Mouse (Mus musculus) Patski (cell line): ENCODE measurements around the gene Hivep3. TPM values are rescaled to one million over a fixed set of nuclear protein-coding genes. Genes with fewer than 3 reads are reported as not detected.
A peak's percentile ranks its signal among the peaks of the same experiment; 100 is the strongest.

Experiments
- ATAC-seq: fragments of 100-300 bp; one replicate; pipeline ENCODE4 v1.8.0; 2021
- CTCF ChIA-PET: fragments of 350-600 bp; sonication (Branson Sonifier 250); formaldehyde crosslinking; loops from one replicate; lab custom pipeline; 2022; ENCODE audit warnings: inconsistent platforms; lab: Charles Lee
- POLR2A ChIA-PET: fragments of 350-600 bp; sonication (Branson Sonifier 250); formaldehyde crosslinking; loops from one replicate; lab custom pipeline; 2022; ENCODE audit warnings: antibody characterized with exemption, inconsistent platforms; lab: Charles Lee
- DNase-seq: peaks from one replicate; pipeline ENCODE4 v3.0.0-alpha.2; 2011; ENCODE audit warnings: low read depth, low spot score
- H3K27me3 ChIP-seq: fragments of 371-371 bp; one replicate; pipeline ENCODE4 v1.5.1; 2021
- CTCF ChIP-seq: fragments of 100-300 bp; IDR thresholded peaks from one replicate; pipeline ENCODE4 v1.5.1; 2021
- in situ Hi-C: fragments of 300-500 bp; cut with MboI; formaldehyde crosslinking; loops from 3 replicates; pipeline ENCODE4 v1.11.1; 2018; ENCODE audit warnings: low pct_unique_long_range_greater_than_20kb, mixed read lengths
- polyA plus RNA-seq: library from polyadenylated mRNA; unstranded; gene quantifications from one replicate; pipeline ENCODE4 v1.2.3, GENCODE M21; 2021

The Hivep3 gene
- polyA plus RNA-seq, 1 experiment from 2014 or later = 4.4 TPM

GRCm38 (mm10) chr4:120162586-120162985 lies 429.0 kb downstream of the Hivep3 start:
- POLR2A ChIA-PET = no interaction called here
- in situ Hi-C loops = no loop called here

GRCm38 (mm10) chr4:120163242-120163641 lies 429.7 kb downstream of the Hivep3 start:
- ATAC-seq (no peak), DNase-seq (no peak)
- ChIA-PET POLR2A (no interaction called here), CTCF (no interaction called here)
- in situ Hi-C loops = no loop called here
- TF ChIP-seq CTCF = no peak
- H3K27me3 ChIP-seq = no peaks in the 10 kb centered on the region

More at GRCm38 (mm10) chr4:120162586-120162985, 429.0 kb downstream of the Hivep3 start:
- H3K27me3 ChIP-seq = no peaks in the 10 kb centered on the region
- TF ChIP-seq CTCF = no peak
- DNase-seq (no peak), ATAC-seq (no peak)
- CTCF ChIA-PET = interaction anchor here (0.8 to 1.2 kb wide), 3 partner anchors 13 to 63 kb away, joined by 3 to 5 read pairs (median 3); no protein-coding TSS in a partner anchor

- ChIA-PET POLR2A (no interaction called here), CTCF (no interaction called here)
- DNase-seq = no peak
- no peaks in the 10 kb centered on the region for H3K27me3 ChIP-seq
- no peak for TF ChIP-seq CTCF
- in situ Hi-C loops = no loop called here
- ATAC-seq = no peak
Measured at GRCm38 (mm10) chr4:120164316-120164715, 430.7 kb downstream of the Hivep3 start.

- DNase-seq (no peak), ATAC-seq (no peak)
- no peaks in the 10 kb centered on the region for H3K27me3 ChIP-seq
- TF ChIP-seq CTCF = no peak
- ChIA-PET POLR2A (no interaction called here), CTCF (no interaction called here)
- in situ Hi-C loops = no loop called here
Measured at GRCm38 (mm10) chr4:120167778-120168177, 434.2 kb downstream of the Hivep3 start.

- no peaks in the 10 kb centered on the region for H3K27me3 ChIP-seq
- DNase-seq (no peak), ATAC-seq (no peak)
- POLR2A ChIA-PET = no interaction called here
- TF ChIP-seq CTCF = no peak
- in situ Hi-C loops = no loop called here
- CTCF ChIA-PET = no interaction called here
Measured at GRCm38 (mm10) chr4:120168346-120168745, 434.8 kb downstream of the Hivep3 start.

- ChIA-PET POLR2A (no interaction called here), CTCF (interaction anchor here (1.2 kb wide), 1 partner anchor 17 kb away, joined by 4 read pairs; no protein-coding TSS in a partner anchor)
- in situ Hi-C loops = no loop called here
- no peaks in the 10 kb centered on the region for H3K27me3 ChIP-seq
- ATAC-seq (no peak), DNase-seq (no peak)
- no peak for TF ChIP-seq CTCF
Measured at GRCm38 (mm10) chr4:120170387-120170936, 436.9 kb downstream of the Hivep3 start.

- DNase-seq = no peak
- in situ Hi-C loops = no loop called here
- POLR2A ChIA-PET = no interaction called here
- ATAC-seq = peak; percentile 74
- H3K27me3 ChIP-seq = no peaks in the 10 kb centered on the region
- CTCF ChIA-PET = no interaction called here
- no peak for TF ChIP-seq CTCF
Measured at GRCm38 (mm10) chr4:120172050-120172684, 438.6 kb downstream of the Hivep3 start.

- in situ Hi-C loops = no loop called here
- DNase-seq = no peak
- H3K27me3 ChIP-seq = no peaks in the 10 kb centered on the region
- no peak for ATAC-seq
- ChIA-PET CTCF (no interaction called here), POLR2A (interaction anchor here (0.6 kb wide), 1 partner anchor 919 kb away, joined by 3 read pairs; no protein-coding TSS in a partner anchor)
- no peak for TF ChIP-seq CTCF
Measured at GRCm38 (mm10) chr4:120179123-120179522, 445.5 kb downstream of the Hivep3 start.

- POLR2A ChIA-PET = no interaction called here
- in situ Hi-C loops = no loop called here
- CTCF ChIA-PET = no interaction called here
Measured at GRCm38 (mm10) chr4:120180535-120180934, 447.0 kb downstream of the Hivep3 start.

GRCm38 (mm10) chr4:120184374-120184991 lies 450.9 kb downstream of the Hivep3 start:
- ATAC-seq (no peak), DNase-seq (no peak)
- no peaks in the 10 kb centered on the region for H3K27me3 ChIP-seq
- ChIA-PET CTCF (no interaction called here), POLR2A (no interaction called here)
- in situ Hi-C loops = no loop called here
- TF ChIP-seq CTCF = no peak

More at GRCm38 (mm10) chr4:120180535-120180934, 447.0 kb downstream of the Hivep3 start:
- DNase-seq = no peak
- no peak for TF ChIP-seq CTCF
- H3K27me3 ChIP-seq = no peaks in the 10 kb centered on the region
- no peak for ATAC-seq

- TF ChIP-seq CTCF = no peak
Measured at GRCm38 (mm10) chr4:120186441-120186840, 452.9 kb downstream of the Hivep3 start.

More at GRCm38 (mm10) chr4:120186441-120186840, 452.9 kb downstream of the Hivep3 start:
- in situ Hi-C loops = no loop called here
- no peaks in the 10 kb centered on the region for H3K27me3 ChIP-seq
- DNase-seq = no peak
- no peak for ATAC-seq
- ChIA-PET CTCF (interaction anchor here (1.3 to 1.7 kb wide), 2 partner anchors 16 to 194 kb away, joined by 4 read pairs; no protein-coding TSS in a partner anchor), POLR2A (no interaction called here)
